Mouse (Mus musculus): Measurements from ENCODE around the gene Maip1. TPM values are rescaled to one million over a fixed set of nuclear protein-coding genes. Genes with fewer than 3 reads are reported as not detected.
A peak's percentile ranks its signal among the peaks of the same experiment; 100 is the strongest.

Gene Maip1
- polyA plus RNA-seq, 1 experiment from 2014 or later: 13.7 TPM

- no peaks in the 10 kb centered on the region for H3K36me3 ChIP-seq (ENCODE audit: control insufficient read depth, insufficient read depth)
- no peaks in the 10 kb centered on the region for H3K27me3 ChIP-seq (replicated peaks; ENCODE audit: control insufficient read depth, insufficient read depth, low read length)
- TF ChIP-seq CTCF (IDR thresholded peaks at IDR 0.05; ENCODE audit: low read depth): no peak
- 62% methylated on average over 6 of the region's 6 CpGs for WGBS
- H3K4me1 ChIP-seq (replicated peaks; ENCODE audit: control insufficient read depth, insufficient read depth, low read length): peaks cover 3% of the 10 kb centered on the region; the same call in 1 of the 2 replicates
- H3K4me2 ChIP-seq (replicated peaks; ENCODE audit: low read depth): peak overlapping the region; percentile 99
- H3K9me3 ChIP-seq (ENCODE audit: control insufficient read depth): no peaks in the 10 kb centered on the region
- no peak overlapping the region for H3K27ac ChIP-seq (ENCODE audit: low read depth, low read length)
- no peak overlapping the region; the same call in 1 of the 2 replicates for H3K9ac ChIP-seq (ENCODE audit: low read depth, low read length)
- no peak for ATAC-seq
- H3K4me3 ChIP-seq (ENCODE audit: low read depth, low read length): peak overlapping the region; percentile 97
Measured at GRCm38 (mm10) chr1:57376806-57377205, 29.3 kb upstream of the Maip1 start.

- H3K4me3 ChIP-seq (ENCODE audit: low read depth, low read length): peak within 1 kb of the TSS; percentile 97
- no peak for TF ChIP-seq CTCF (IDR thresholded peaks at IDR 0.05; ENCODE audit: low read depth)
- no peaks in the 10 kb centered on the region for H3K9me3 ChIP-seq (ENCODE audit: control insufficient read depth)
- H3K27ac ChIP-seq (ENCODE audit: low read depth, low read length): peak within 1 kb of the TSS; percentile 74
- H3K4me1 ChIP-seq (replicated peaks; ENCODE audit: control insufficient read depth, insufficient read depth, low read length): peaks cover 3% of the 10 kb centered on the region; the same call in 1 of the 2 replicates
- under 1% methylated on average over 81 of the region's 81 CpGs for WGBS
- peak within 1 kb of the TSS; percentile 88 for H3K9ac ChIP-seq (ENCODE audit: low read depth, low read length)
- H3K4me2 ChIP-seq (replicated peaks; ENCODE audit: low read depth): peak within 1 kb of the TSS; percentile 99
- no peaks in the 10 kb centered on the region for H3K36me3 ChIP-seq (ENCODE audit: control insufficient read depth, insufficient read depth)
- ATAC-seq: peak; percentile 97
- no peaks in the 10 kb centered on the region for H3K27me3 ChIP-seq (replicated peaks; ENCODE audit: control insufficient read depth, insufficient read depth, low read length)
Measured at GRCm38 (mm10) chr1:57377376-57378341, 28.5 kb upstream of the Maip1 start, which contains the start of gene 1700066M21Rik. Gene 1700066M21Rik (plus strand): TSS chr1:57377620.

- no peaks in the 10 kb centered on the region for H3K27me3 ChIP-seq (replicated peaks; ENCODE audit: control insufficient read depth, insufficient read depth, low read length)
- H3K4me2 ChIP-seq (replicated peaks; ENCODE audit: low read depth): no peak overlapping the region
- TF ChIP-seq CTCF (IDR thresholded peaks at IDR 0.05; ENCODE audit: low read depth): no peak
- peaks cover 16% of the 10 kb centered on the region for H3K36me3 ChIP-seq (ENCODE audit: control insufficient read depth, insufficient read depth)
- no peak overlapping the region for H3K9ac ChIP-seq (ENCODE audit: low read depth, low read length)
- H3K4me1 ChIP-seq (replicated peaks; ENCODE audit: control insufficient read depth, insufficient read depth, low read length): no peaks in the 10 kb centered on the region
- ATAC-seq: no peak
- no peak overlapping the region for H3K27ac ChIP-seq (ENCODE audit: low read depth, low read length)
- no peak overlapping the region for H3K4me3 ChIP-seq (ENCODE audit: low read depth, low read length)
- no peaks in the 10 kb centered on the region for H3K9me3 ChIP-seq (ENCODE audit: control insufficient read depth)
Measured at GRCm38 (mm10) chr1:57386519-57386918, 19.6 kb upstream of the Maip1 start.

GRCm38 (mm10) chr1:57387876-57388275 is 18.3 kb upstream of the Maip1 start:
- Histone ChIP-seq H3K27ac (ENCODE audit: low read depth, low read length) (no peak overlapping the region), H3K4me2 (replicated peaks; ENCODE audit: low read depth) (no peak overlapping the region), H3K4me3 (ENCODE audit: low read depth, low read length) (no peak overlapping the region), H3K9ac (ENCODE audit: low read depth, low read length) (no peak overlapping the region), H3K36me3 (ENCODE audit: control insufficient read depth, insufficient read depth) (peaks cover 20% of the 10 kb centered on the region), H3K27me3 (replicated peaks; ENCODE audit: control insufficient read depth, insufficient read depth, low read length) (no peaks in the 10 kb centered on the region), H3K4me1 (replicated peaks; ENCODE audit: control insufficient read depth, insufficient read depth, low read length) (no peaks in the 10 kb centered on the region), H3K9me3 (ENCODE audit: control insufficient read depth) (no peaks in the 10 kb centered on the region)
- ATAC-seq: no peak
- WGBS: 79% methylated on average over 2 of the region's 2 CpGs
- TF ChIP-seq CTCF (IDR thresholded peaks at IDR 0.05; ENCODE audit: low read depth): no peak

- H3K4me2 ChIP-seq (replicated peaks; ENCODE audit: low read depth): no peak overlapping the region
- H3K4me1 ChIP-seq (replicated peaks; ENCODE audit: control insufficient read depth, insufficient read depth, low read length): no peaks in the 10 kb centered on the region
- peaks cover 27% of the 10 kb centered on the region for H3K36me3 ChIP-seq (ENCODE audit: control insufficient read depth, insufficient read depth)
- H3K27ac ChIP-seq (ENCODE audit: low read depth, low read length): no peak overlapping the region
- ATAC-seq: no peak
- H3K27me3 ChIP-seq (replicated peaks; ENCODE audit: control insufficient read depth, insufficient read depth, low read length): no peaks in the 10 kb centered on the region
- TF ChIP-seq CTCF (IDR thresholded peaks at IDR 0.05; ENCODE audit: low read depth): no peak
- H3K9me3 ChIP-seq (ENCODE audit: control insufficient read depth): no peaks in the 10 kb centered on the region
- no peak overlapping the region for H3K9ac ChIP-seq (ENCODE audit: low read depth, low read length)
- H3K4me3 ChIP-seq (ENCODE audit: low read depth, low read length): no peak overlapping the region
- WGBS: 87% methylated on average over 8 of the region's 8 CpGs
Measured at GRCm38 (mm10) chr1:57388402-57389155, 17.5 kb upstream of the Maip1 start.
